Mouse (Mus musculus) CH12.LX (cell line): Measurements from ENCODE around the gene Aldh9a1. TPM values are rescaled to one million over a fixed set of nuclear protein-coding genes. Genes with fewer than 3 reads are reported as not detected.

Experiments
- DNase-seq: peaks from one replicate; pipeline ENCODE4 v3.0.0-alpha.2; 2013; ENCODE audit errors: extremely low read depth
- H3K27ac ChIP-seq: 2 replicates; pipeline ENCODE4 v1.5.1; 2012; ENCODE audit warnings: low read depth, mild to moderate bottlenecking, control low read depth, moderate library complexity; ENCODE audit not compliant: insufficient read depth
- H3K27me3 ChIP-seq: replicated peaks from 2 replicates; pipeline ENCODE3; 2012; ENCODE audit warnings: inconsistent platforms
- H3K36me3 ChIP-seq, 2 experiments: replicated peaks in 1 of 2; 2 replicates each; pipeline versions ENCODE3 to v1.6.1; 2012; ENCODE audit warnings: inconsistent platforms in 1 of 2, low read length in 1 of 2, mild to moderate bottlenecking in 1 of 2, mixed read lengths in 1 of 2, moderate library complexity in 1 of 2; ENCODE audit not compliant: control insufficient read depth in 1 of 2, insufficient read depth in 1 of 2
- H3K4me1 ChIP-seq, 2 experiments: 2 replicates each; pipeline ENCODE4 v1.6.1; 2012; ENCODE audit warnings: inconsistent platforms in 1 of 2, moderate library complexity in 1 of 2; ENCODE audit not compliant: insufficient read depth in 2 of 2, control insufficient read depth in 1 of 2
- H3K4me2 ChIP-seq: 2 replicates; pipeline ENCODE4 v1.6.1; 2012; ENCODE audit warnings: low read depth, mild to moderate bottlenecking, control low read depth; ENCODE audit not compliant: poor library complexity, insufficient read depth, severe bottlenecking
- H3K4me3 ChIP-seq, 3 experiments: fragments of 150-350 bp in 1 of 3; sonication (generic) in 1 of 3; replicated peaks in 1 of 3; 2 replicates each; pipeline versions ENCODE3 to v1.5.1; 2011 to 2012; ENCODE audit warnings: low read depth in 2 of 3, low read length in 2 of 3, mild to moderate bottlenecking in 2 of 3, moderate library complexity in 2 of 3, control low read depth in 1 of 3, improper control_type of control experiment in 1 of 3, inconsistent platforms in 1 of 3, mixed read lengths in 1 of 3; ENCODE audit not compliant: poor library complexity in 1 of 3
- H3K79me2 ChIP-seq: replicated peaks from 2 replicates; pipeline ENCODE4 v1.6.1; 2012; ENCODE audit warnings: mild to moderate bottlenecking, moderate library complexity; ENCODE audit not compliant: control insufficient read depth, poor library complexity, insufficient read depth, severe bottlenecking; ENCODE audit errors: extremely low read depth
- H3K9ac ChIP-seq: 2 replicates; pipeline ENCODE4 v1.6.1; 2012; ENCODE audit warnings: low read depth, mild to moderate bottlenecking, control low read depth, moderate library complexity; ENCODE audit not compliant: insufficient read depth
- H3K9me3 ChIP-seq: replicated peaks from 2 replicates; pipeline ENCODE3; 2012; ENCODE audit warnings: low read length, inconsistent platforms, mixed read lengths
- BHLHE40 ChIP-seq: IDR thresholded peaks from 2 replicates; pipeline ENCODE4 v1.6.1; 2011; ENCODE audit warnings: mild to moderate bottlenecking, low read depth, low read length, improper control_type of control experiment
- CHD1 ChIP-seq: IDR thresholded peaks from 2 replicates; pipeline ENCODE4 v1.6.1; 2012; ENCODE audit warnings: low read depth, low read length, improper control_type of control experiment, inconsistent platforms
- CHD2 ChIP-seq: IDR thresholded peaks from 2 replicates; pipeline ENCODE4 v1.6.1; 2011; ENCODE audit warnings: low read length, improper control_type of control experiment
- CTCF ChIP-seq, 2 experiments: IDR thresholded peaks in 1 of 2; conservative IDR thresholded peaks in 1 of 2; 2 replicates each; pipeline ENCODE4 v1.5.1; 2011 to 2012; ENCODE audit warnings: low read depth in 2 of 2, low read length in 2 of 2, improper control_type of control experiment in 1 of 2, inconsistent platforms in 1 of 2, mild to moderate bottlenecking in 1 of 2, moderate library complexity in 1 of 2
- ETS1 ChIP-seq: conservative IDR thresholded peaks from 2 replicates; pipeline ENCODE4 v1.6.1; 2012; ENCODE audit warnings: low read depth, mild to moderate bottlenecking, inconsistent platforms, low read length, improper control_type of control experiment, moderate library complexity
- GABPA ChIP-seq: IDR thresholded peaks from 2 replicates; pipeline ENCODE4 v1.6.1; 2012; ENCODE audit warnings: low read depth, low read length, improper control_type of control experiment, inconsistent platforms; ENCODE audit not compliant: insufficient replicate concordance
- HCFC1 ChIP-seq: IDR thresholded peaks from 2 replicates; pipeline ENCODE4 v1.6.1; 2012; ENCODE audit warnings: low read depth, mild to moderate bottlenecking, inconsistent platforms, low read length, improper control_type of control experiment
- IRF4 ChIP-seq: IDR thresholded peaks from 2 replicates; pipeline ENCODE4 v1.6.1; 2014; ENCODE audit warnings: low read depth, mild to moderate bottlenecking, inconsistent platforms, low read length, improper control_type of control experiment
- JUN ChIP-seq: IDR thresholded peaks from 2 replicates; pipeline ENCODE4 v1.6.1; 2011; ENCODE audit warnings: low read depth, mild to moderate bottlenecking, low read length, improper control_type of control experiment, moderate library complexity; ENCODE audit not compliant: insufficient read depth
- JUND ChIP-seq: conservative IDR thresholded peaks from 2 replicates; pipeline ENCODE4 v1.6.1; 2011; ENCODE audit warnings: low read depth, low read length, improper control_type of control experiment
- KAT2A ChIP-seq: IDR thresholded peaks from 2 replicates; pipeline ENCODE4 v1.6.1; 2012; ENCODE audit warnings: low read length, improper control_type of control experiment, inconsistent platforms; ENCODE audit not compliant: insufficient replicate concordance
- MAFK ChIP-seq: IDR thresholded peaks from 2 replicates; pipeline ENCODE4 v1.6.1; 2011; ENCODE audit warnings: low read length, improper control_type of control experiment; ENCODE audit not compliant: insufficient replicate concordance
- MAZ ChIP-seq: IDR thresholded peaks from 2 replicates; pipeline ENCODE4 v1.6.1; 2012; ENCODE audit warnings: low read depth, mild to moderate bottlenecking, inconsistent platforms, low read length, improper control_type of control experiment, moderate library complexity
- NRF1 ChIP-seq: IDR thresholded peaks from 2 replicates; pipeline ENCODE4 v1.6.1; 2014; ENCODE audit warnings: low read depth, mild to moderate bottlenecking, inconsistent platforms, low read length, improper control_type of control experiment, moderate library complexity
- PAX5 ChIP-seq: IDR thresholded peaks from 2 replicates; pipeline ENCODE4 v1.6.1; 2012; ENCODE audit warnings: low read length, inconsistent platforms, mixed read lengths
- POLR2A ChIP-seq: IDR thresholded peaks from 2 replicates; pipeline ENCODE4 v1.6.1; 2011; ENCODE audit warnings: low read depth, mild to moderate bottlenecking, improper control_type of control experiment, low read length
- RAD21 ChIP-seq: IDR thresholded peaks from 2 replicates; pipeline ENCODE4 v1.6.1; 2011; ENCODE audit warnings: low read depth, mild to moderate bottlenecking, low read length, improper control_type of control experiment, moderate library complexity
- SMC3 ChIP-seq: IDR thresholded peaks from 2 replicates; pipeline ENCODE4 v1.6.1; 2011; ENCODE audit warnings: low read depth, low read length, improper control_type of control experiment
- TBP ChIP-seq: conservative IDR thresholded peaks from 2 replicates; pipeline ENCODE4 v1.6.1; 2011; ENCODE audit warnings: low read depth, low read length, improper control_type of control experiment
- TCF12 ChIP-seq: IDR thresholded peaks from 2 replicates; pipeline ENCODE4 v1.6.1; 2014; ENCODE audit warnings: low read depth, mild to moderate bottlenecking, inconsistent platforms, low read length, improper control_type of control experiment
- UBTF ChIP-seq: IDR thresholded peaks from 2 replicates; pipeline ENCODE4 v1.6.1; 2012; ENCODE audit warnings: low read depth, mild to moderate bottlenecking, inconsistent platforms, low read length, improper control_type of control experiment, moderate library complexity
- ZKSCAN1 ChIP-seq: IDR thresholded peaks from 2 replicates; pipeline ENCODE4 v1.6.1; 2012; ENCODE audit warnings: low read depth, inconsistent platforms, low read length, improper control_type of control experiment, borderline replicate concordance
- ZMIZ1 ChIP-seq: IDR thresholded peaks from 2 replicates; pipeline ENCODE4 v1.6.1; 2012; ENCODE audit warnings: low read depth, mild to moderate bottlenecking, inconsistent platforms, low read length, improper control_type of control experiment
- dilution Hi-C: fragments of 300-500 bp; cut with MboI; formaldehyde crosslinking; loops from 2 replicates; pipeline ENCODE4 v1.14.3; 2020; ENCODE audit warnings: low sequenced_read_pairs; ENCODE audit not compliant: extremely low pct_unique_long_range_greater_than_20kb, extremely low pct_ligation_motif_present
- in situ Hi-C: fragments of 300-500 bp; cut with MboI; formaldehyde crosslinking; loops from 3 replicates; pipeline ENCODE4 v1.14.3; 2019; ENCODE audit warnings: low sequenced_read_pairs, low pct_ligation_motif_present, low pct_unique_long_range_greater_than_20kb, mixed read lengths
- polyA plus RNA-seq: library from polyadenylated mRNA; unstranded; fragments of >175 nt; gene quantifications from 2 replicates; pipeline ENCODE4 v1.2.1, GENCODE M21; 2012; ENCODE audit warnings: low read depth; ENCODE audit not compliant: insufficient read length
- total RNA-seq, 2 experiments: library from RNA; depleted of rRNA; stranded (reverse); fragments of 300-350 nt in 1 of 2; fragments of >200 nt in 1 of 2; gene quantifications; 2 replicates each; pipeline ENCODE4 v1.2.3; 2012 to 2014

Gene Aldh9a1
- total and polyA plus RNA-seq, 3 experiments: 26.2 to 79.7 (median 31.2) TPM

DNA sequence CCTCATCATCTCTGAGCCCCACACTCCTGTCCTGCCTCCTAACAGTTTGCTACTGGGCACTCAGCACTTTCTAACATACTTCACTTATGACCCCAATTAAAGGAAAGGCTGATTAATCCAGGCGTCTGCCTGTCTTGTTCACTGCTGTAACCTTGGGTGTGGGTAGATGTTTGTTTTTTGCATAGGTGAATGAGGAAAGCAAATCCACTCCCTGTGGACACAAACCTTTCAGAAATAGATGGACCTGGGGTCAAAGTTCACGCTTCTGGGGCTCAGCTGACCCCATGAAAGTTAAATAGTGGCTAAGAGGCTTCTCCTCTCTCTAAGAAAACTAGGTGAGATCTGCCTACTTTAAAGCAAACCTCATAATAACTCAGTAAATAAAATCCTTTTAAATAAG, 25.2 kb downstream of the Aldh9a1 start (continued):
- no peak for TF ChIP-seq IRF4
- no peak for TF ChIP-seq BHLHE40
- no peak for TF ChIP-seq NRF1

DNA sequence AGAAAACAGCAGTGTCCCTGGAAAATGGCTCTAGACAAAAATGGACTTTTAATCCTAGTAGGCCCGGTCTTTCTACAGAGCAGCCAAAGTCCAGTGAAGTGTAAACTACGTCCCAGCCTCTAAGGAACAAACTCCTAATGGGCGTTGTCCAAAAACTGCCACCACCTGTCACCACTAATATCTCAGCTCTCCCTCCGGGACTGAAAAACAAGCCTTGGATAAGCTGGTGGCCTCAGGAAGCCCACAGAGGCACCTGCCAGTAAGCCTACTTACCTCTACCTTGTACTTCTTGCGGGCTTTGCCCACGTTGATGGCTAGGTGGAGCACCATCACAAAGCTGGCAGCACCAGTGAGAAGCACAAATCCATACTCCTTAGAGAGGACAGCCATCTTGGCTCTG, 28.2 kb downstream of the Aldh9a1 start:
- no peak overlapping the region for H3K4me3 ChIP-seq
- in situ Hi-C loops: no loop called here
- H3K4me2 ChIP-seq: no peak overlapping the region
- no peak overlapping the region for H3K27ac ChIP-seq
- no peak for DNase-seq
- H3K79me2 ChIP-seq: no peaks in the 10 kb centered on the region
- TF ChIP-seq MAFK (no peak), JUN (no peak), PAX5 (no peak), ZMIZ1 (no peak), KAT2A (no peak), POLR2A (no peak), CTCF (conservative IDR thresholded peaks at IDR 0.05 in 1 of 2, IDR thresholded peaks at IDR 0.05 in 1 of 2; ENCODE audit: low read depth in 2 of 2, low read length in 2 of 2) (no peak), ETS1 (no peak), ZKSCAN1 (no peak), TBP (no peak), GABPA (no peak), SMC3 (no peak), UBTF (no peak), HCFC1 (no peak), RAD21 (no peak), TCF12 (no peak), CHD1 (no peak), CHD2 (no peak), MAZ (no peak)
- H3K9me3 ChIP-seq: no peaks in the 10 kb centered on the region
- dilution Hi-C loops: no loop called here
- H3K27me3 ChIP-seq: peaks cover 68% of the 10 kb centered on the region
- no peaks in the 10 kb centered on the region for H3K36me3 ChIP-seq
- H3K4me1 ChIP-seq: peaks cover 7 to 12% of the 10 kb centered on the region in 2 experiments; a peak in 3 of 4 replicates
- H3K9ac ChIP-seq: no peak overlapping the region

DNA sequence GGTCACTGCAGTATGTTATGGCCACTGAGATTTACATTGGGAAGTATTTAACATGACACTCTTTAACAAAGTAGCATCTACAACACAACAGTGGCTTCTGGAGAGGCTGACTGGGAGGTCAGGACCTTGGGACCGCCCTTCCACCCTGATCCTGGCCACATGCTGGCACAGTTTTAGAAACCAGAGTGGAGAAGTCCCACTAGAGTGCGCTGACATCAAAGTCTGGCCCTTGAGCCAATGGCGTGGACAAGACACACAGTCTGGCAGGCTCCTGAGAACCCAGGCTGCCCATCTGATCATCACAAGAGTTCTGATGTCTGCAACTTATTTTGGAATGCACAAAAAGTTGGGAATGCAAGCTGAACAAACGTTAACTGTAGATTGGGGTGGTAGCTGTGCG, 30.0 kb downstream of the Aldh9a1 start:
- TF ChIP-seq CTCF (conservative IDR thresholded peaks at IDR 0.05 in 1 of 2, IDR thresholded peaks at IDR 0.05 in 1 of 2; ENCODE audit: low read depth in 2 of 2, low read length in 2 of 2) (0 out of 4 replicates have a peak, but pooled peaks of 1 of the 2 experiments have one; percentile 4), JUND (no peak)
- in situ Hi-C loops: no loop called here
- no peak for DNase-seq
- Histone ChIP-seq H3K9me3 (no peaks in the 10 kb centered on the region), H3K4me3 (no peak overlapping the region), H3K4me2 (no peak overlapping the region), H3K27ac (no peak overlapping the region), H3K4me1 (peaks cover under 1 to 3% of the 10 kb centered on the region in 2 experiments; a peak in 2 of 4 replicates), H3K27me3 (peaks cover 82% of the 10 kb centered on the region), H3K79me2 (no peaks in the 10 kb centered on the region), H3K36me3 (no peaks in the 10 kb centered on the region), H3K9ac (no peak overlapping the region)
- dilution Hi-C loops: no loop called here
